16 mouse cellular contexts compared by ENCODE assay signal in the genomic region with DNA sequence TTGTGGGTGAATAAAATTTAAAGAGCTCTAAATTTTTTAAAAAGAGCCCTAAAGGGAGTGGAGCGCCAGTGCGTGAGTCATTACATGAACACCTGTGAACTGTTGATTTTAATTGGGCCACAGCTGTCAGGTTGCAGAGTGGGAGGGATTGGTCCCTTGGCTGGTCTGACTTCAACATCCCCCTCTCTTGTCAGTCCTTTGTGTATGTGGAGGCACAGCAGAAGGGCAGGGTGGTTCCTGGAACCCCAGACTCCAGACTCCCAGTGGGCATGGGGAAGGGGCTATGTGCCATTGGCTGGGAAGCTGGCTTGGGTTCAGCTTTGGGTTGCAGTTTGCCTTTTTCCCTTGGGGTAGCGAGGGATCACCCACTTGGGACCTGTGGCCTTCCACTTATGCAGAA.
"Had no signal": no experiment of that assay in that cellular context is flagged by ENCODE, and none has a peak within 500 bp of the region (broad histone marks: within the 10 kb centered on the region; RNA-seq: fewer than 3 reads in every experiment).

No protein-coding gene starts in this region.

- DNase-seq: kidney, adult 18-20 months; kidney, postnatal 25 days; layer of hippocampus, adult 9-11 months; liver, postnatal 0 days; lung, embryonic 14.5 days; thymus, postnatal 25 days had no signal

- H3K9me3 ChIP-seq: limb, embryonic 15.5 days; midbrain, embryonic 12.5 days; midbrain, embryonic 15.5 days; neural tube, embryonic 12.5 days had no signal

- ATAC-seq: liver, postnatal 0 days; lung, postnatal 0 days; midbrain, embryonic 15.5 days had no signal

- H3K9ac ChIP-seq: limb, embryonic 15.5 days; liver, embryonic 14.5 days; liver, postnatal 0 days; lung, embryonic 14.5 days; midbrain, embryonic 12.5 days; midbrain, embryonic 15.5 days; neural tube, embryonic 12.5 days had no signal

- H3K4me2 ChIP-seq: limb, embryonic 15.5 days; liver, embryonic 11.5 days; lung, embryonic 14.5 days; midbrain, embryonic 12.5 days; midbrain, embryonic 15.5 days; neural tube, embryonic 12.5 days had no signal

- H3K36me3 ChIP-seq: limb, embryonic 15.5 days; midbrain, embryonic 12.5 days; midbrain, embryonic 15.5 days; neural tube, embryonic 12.5 days had no signal

- H3K27me3 ChIP-seq: midbrain, embryonic 15.5 days; neural tube, embryonic 12.5 days had no signal

- H3K27ac ChIP-seq: kidney, postnatal 0 days; layer of hippocampus, adult 2 months; limb, embryonic 15.5 days; liver, embryonic 14.5 days; macrophage; midbrain, embryonic 12.5 days; midbrain, embryonic 15.5 days; neural tube, embryonic 12.5 days had no signal

- H3K4me3 ChIP-seq: layer of hippocampus, adult 2 months; limb, embryonic 15.5 days; midbrain, embryonic 12.5 days; midbrain, embryonic 15.5 days; neural tube, embryonic 12.5 days had no signal
